Mouse (Mus musculus) MEL (cell line): ENCODE results near the gene Fgfr2. TPM values are rescaled to one million over a fixed set of nuclear protein-coding genes. Genes with fewer than 3 reads are reported as not detected.
"Not testable (repeated sequence)": the region's sequence is repeated elsewhere in the genome, so short reads cannot be mapped to it uniquely, and the experiment has no call there.

Experiments used
- DNase-seq: peaks from one replicate; pipeline ENCODE4 v3.0.0; 2011; ENCODE audit warnings: low read depth, low spot score
- H3K27ac ChIP-seq: 2 replicates; pipeline ENCODE4 v1.5.1; 2012; ENCODE audit warnings: low read depth, mild to moderate bottlenecking, control low read depth, low read length, moderate library complexity; ENCODE audit not compliant: control insufficient read depth
- H3K27me3 ChIP-seq, 2 experiments: fragments of 150-350 bp in 1 of 2; sonication (generic) in 1 of 2; 2 replicates each; pipeline ENCODE4 v1.6.1; 2012; ENCODE audit warnings: low read length in 2 of 2, mild to moderate bottlenecking in 2 of 2, improper control_type of control experiment in 1 of 2, moderate library complexity in 1 of 2; ENCODE audit not compliant: insufficient read depth in 2 of 2, control insufficient read depth in 1 of 2
- H3K36me3 ChIP-seq, 2 experiments: 2 replicates each; pipeline ENCODE4 v1.6.1; 2012 to 2014; ENCODE audit warnings: low read length in 2 of 2, improper control_type of control experiment in 1 of 2, inconsistent platforms in 1 of 2, mild to moderate bottlenecking in 1 of 2; ENCODE audit not compliant: insufficient read depth in 2 of 2, control insufficient read depth in 1 of 2
- H3K4me1 ChIP-seq, 2 experiments: fragments of 150-350 bp in 1 of 2; sonication (generic) in 1 of 2; 2 replicates each; pipeline ENCODE4 v1.6.1; 2012; ENCODE audit warnings: low read length in 2 of 2, improper control_type of control experiment in 1 of 2, mild to moderate bottlenecking in 1 of 2; ENCODE audit not compliant: insufficient read depth in 2 of 2, control insufficient read depth in 1 of 2
- H3K4me3 ChIP-seq, 2 experiments: fragments of 150-350 bp in 1 of 2; sonication (generic) in 1 of 2; 2 replicates each; pipeline ENCODE4 v1.5.1; 2012; ENCODE audit warnings: low read depth in 2 of 2, low read length in 2 of 2, mild to moderate bottlenecking in 2 of 2, moderate library complexity in 2 of 2, control low read depth in 1 of 2, improper control_type of control experiment in 1 of 2; ENCODE audit not compliant: control insufficient read depth in 1 of 2, insufficient read depth in 1 of 2
- H3K79me2 ChIP-seq: 2 replicates; pipeline ENCODE4 v1.6.1; 2012; ENCODE audit warnings: mild to moderate bottlenecking, low read length, moderate library complexity; ENCODE audit not compliant: control insufficient read depth, poor library complexity, insufficient read depth
- H3K9ac ChIP-seq: 2 replicates; pipeline ENCODE4 v1.6.1; 2012; ENCODE audit warnings: low read depth, mild to moderate bottlenecking, control low read depth, low read length, moderate library complexity; ENCODE audit not compliant: control insufficient read depth, poor library complexity, severe bottlenecking
- H3K9me3 ChIP-seq: fragments of 150-350 bp; sonication (generic); replicated peaks from 2 replicates; pipeline ENCODE4 v1.6.1; 2012; ENCODE audit warnings: mild to moderate bottlenecking, low read length, improper control_type of control experiment, moderate library complexity; ENCODE audit not compliant: insufficient read depth
- CHD1 ChIP-seq: IDR thresholded peaks from 2 replicates; pipeline ENCODE4 v1.6.1; 2012; ENCODE audit warnings: low read depth, mild to moderate bottlenecking, inconsistent platforms, low read length, improper control_type of control experiment
- CHD2 ChIP-seq: IDR thresholded peaks from 2 replicates; pipeline ENCODE4 v1.6.1; 2011; ENCODE audit warnings: low read length, improper control_type of control experiment
- CTCF ChIP-seq, 3 experiments: IDR thresholded peaks in 2 of 3; conservative IDR thresholded peaks in 1 of 3; 2 replicates each; pipeline ENCODE4 v1.5.1; 2011 to 2012; ENCODE audit warnings: low read length in 3 of 3, low read depth in 2 of 3, mild to moderate bottlenecking in 2 of 3, improper control_type of control experiment in 1 of 3, inconsistent platforms in 1 of 3, mixed read lengths in 1 of 3, moderate library complexity in 1 of 3; ENCODE audit not compliant: control insufficient read depth in 1 of 3, insufficient read depth in 1 of 3, poor library complexity in 1 of 3, severe bottlenecking in 1 of 3
- E2F4 ChIP-seq: IDR thresholded peaks from 2 replicates; pipeline ENCODE4 v1.6.1; 2011; ENCODE audit warnings: low read depth, low read length, improper control_type of control experiment, borderline replicate concordance
- ELF1 ChIP-seq: IDR thresholded peaks from 2 replicates; pipeline ENCODE4 v1.6.1; 2014; ENCODE audit warnings: low read depth, mild to moderate bottlenecking, inconsistent platforms, low read length, improper control_type of control experiment, moderate library complexity
- GABPA ChIP-seq: IDR thresholded peaks from 2 replicates; pipeline ENCODE4 v1.6.1; 2012; ENCODE audit warnings: low read depth, mild to moderate bottlenecking, inconsistent platforms, low read length, improper control_type of control experiment, moderate library complexity
- HCFC1 ChIP-seq: IDR thresholded peaks from 2 replicates; pipeline ENCODE4 v1.6.1; 2012; ENCODE audit warnings: low read depth, mild to moderate bottlenecking, inconsistent platforms, low read length, improper control_type of control experiment, moderate library complexity
- MAFK ChIP-seq: IDR thresholded peaks from 2 replicates; pipeline ENCODE4 v1.6.1; 2011; ENCODE audit warnings: low read depth, mild to moderate bottlenecking, low read length, improper control_type of control experiment, borderline replicate concordance
- MEF2A ChIP-seq: IDR thresholded peaks from 2 replicates; pipeline ENCODE4 v1.6.1; 2014; ENCODE audit warnings: low read depth, mild to moderate bottlenecking, inconsistent platforms, low read length, improper control_type of control experiment; ENCODE audit not compliant: poor library complexity, insufficient replicate concordance, severe bottlenecking; ENCODE audit errors: extremely low read depth
- MXI1 ChIP-seq: IDR thresholded peaks from 2 replicates; pipeline ENCODE4 v1.6.1; 2011; ENCODE audit warnings: mild to moderate bottlenecking, low read depth, low read length, improper control_type of control experiment
- SIN3A ChIP-seq: IDR thresholded peaks from 2 replicates; pipeline ENCODE4 v1.6.1; 2012; ENCODE audit warnings: low read length, improper control_type of control experiment, inconsistent platforms
- SMC3 ChIP-seq: IDR thresholded peaks from 2 replicates; pipeline ENCODE4 v1.6.1; 2011; ENCODE audit warnings: low read depth, low read length, improper control_type of control experiment
- TAL1 ChIP-seq: IDR thresholded peaks from 2 replicates; pipeline ENCODE4 v1.6.1; 2012; ENCODE audit warnings: mild to moderate bottlenecking, inconsistent platforms, low read length, moderate library complexity, mixed read lengths
- TCF12 ChIP-seq: IDR thresholded peaks from 2 replicates; pipeline ENCODE4 v1.6.1; 2014; ENCODE audit warnings: low read depth, mild to moderate bottlenecking, inconsistent platforms, low read length, improper control_type of control experiment, moderate library complexity
- USF1 ChIP-seq: IDR thresholded peaks from 2 replicates; pipeline ENCODE4 v1.6.1; 2014; ENCODE audit warnings: low read depth, mild to moderate bottlenecking, inconsistent platforms, low read length, improper control_type of control experiment, moderate library complexity
- USF2 ChIP-seq, 2 experiments: IDR thresholded peaks; 2 replicates each; pipeline ENCODE4 v1.6.1; 2011 to 2012; ENCODE audit warnings: improper control_type of control experiment in 2 of 2, low read length in 2 of 2, borderline replicate concordance in 1 of 2, inconsistent platforms in 1 of 2, low read depth in 1 of 2, mild to moderate bottlenecking in 1 of 2; ENCODE audit not compliant: insufficient read depth in 1 of 2
- ZC3H11A ChIP-seq: IDR thresholded peaks from 2 replicates; pipeline ENCODE4 v1.6.1; 2012; ENCODE audit warnings: low read depth, mild to moderate bottlenecking, inconsistent platforms, low read length, improper control_type of control experiment
- polyA plus RNA-seq, 2 experiments: library from polyadenylated mRNA; stranded (reverse) in 1 of 2; unstranded in 1 of 2; fragments of >175 nt in 1 of 2; fragments of >200 nt in 1 of 2; gene quantifications; 2 replicates each; pipeline versions ENCODE4 v1.2.1 to v1.2.4; 2012; ENCODE audit warnings: low replicate concordance in 2 of 2, low read depth in 1 of 2; ENCODE audit not compliant: insufficient read length in 2 of 2, insufficient read depth in 1 of 2, missing spikeins in 1 of 2
- total RNA-seq: library from RNA; depleted of rRNA; stranded (reverse); fragments of 300-350 nt; gene quantifications from 2 replicates; pipeline ENCODE4 v1.2.3, GENCODE M21; 2012

Fgfr2 gene
- total and polyA plus RNA-seq, 3 experiments: not detected

GRCm38 (mm10) chr7:132664815-132665214 lies 458.3 kb downstream of the Fgfr2 start:
- TF ChIP-seq ZC3H11A (no peak), TAL1 (no peak), ELF1 (no peak), SIN3A (no peak), SMC3 (no peak), CHD1 (no peak), USF1 (no peak), MAFK (no peak), MEF2A (no peak), CHD2 (no peak), USF2 (IDR thresholded peaks at IDR 0.05; ENCODE audit: borderline replicate concordance in 1 of 2, insufficient read depth in 1 of 2, low read depth in 1 of 2, low read length in 2 of 2) (no peak), TCF12 (no peak), MXI1 (no peak), E2F4 (no peak), HCFC1 (no peak), GABPA (no peak), CTCF (IDR thresholded peaks at IDR 0.05 in 2 of 3, conservative IDR thresholded peaks at IDR 0.05 in 1 of 3; ENCODE audit: control insufficient read depth in 1 of 3, insufficient read depth in 1 of 3, low read depth in 2 of 3, low read length in 3 of 3, poor library complexity in 1 of 3, severe bottlenecking in 1 of 3) (no peak)
- TF ChIP-seq, all 39 proteins: peak for 0
- Histone ChIP-seq H3K4me1 (no peaks in the 10 kb centered on the region), H3K4me3 (no peak overlapping the region), H3K79me2 (no peaks in the 10 kb centered on the region), H3K36me3 (no peaks in the 10 kb centered on the region), H3K27me3 (no peaks in the 10 kb centered on the region), H3K9ac (no peak overlapping the region), H3K9me3 (no peaks in the 10 kb centered on the region), H3K27ac (no peak overlapping the region)
- DNase-seq: no peak

- H3K79me2 ChIP-seq, H3K27ac ChIP-seq, H3K4me1 ChIP-seq, H3K4me3 ChIP-seq, DNase-seq, H3K27me3 ChIP-seq, H3K9ac ChIP-seq, H3K9me3 ChIP-seq, H3K36me3 ChIP-seq: not testable (repeated sequence)
Measured at GRCm38 (mm10) chr7:132662831-132663230, 460.3 kb downstream of the Fgfr2 start.
